Mouse (Mus musculus): ENCODE results near the gene Maff. TPM values are rescaled to one million over a fixed set of nuclear protein-coding genes. Genes with fewer than 3 reads are reported as not detected.

The Maff gene
- polyA plus RNA-seq, 2 experiments from 2014 or later = 1.3 to 1.9 TPM

DNA sequence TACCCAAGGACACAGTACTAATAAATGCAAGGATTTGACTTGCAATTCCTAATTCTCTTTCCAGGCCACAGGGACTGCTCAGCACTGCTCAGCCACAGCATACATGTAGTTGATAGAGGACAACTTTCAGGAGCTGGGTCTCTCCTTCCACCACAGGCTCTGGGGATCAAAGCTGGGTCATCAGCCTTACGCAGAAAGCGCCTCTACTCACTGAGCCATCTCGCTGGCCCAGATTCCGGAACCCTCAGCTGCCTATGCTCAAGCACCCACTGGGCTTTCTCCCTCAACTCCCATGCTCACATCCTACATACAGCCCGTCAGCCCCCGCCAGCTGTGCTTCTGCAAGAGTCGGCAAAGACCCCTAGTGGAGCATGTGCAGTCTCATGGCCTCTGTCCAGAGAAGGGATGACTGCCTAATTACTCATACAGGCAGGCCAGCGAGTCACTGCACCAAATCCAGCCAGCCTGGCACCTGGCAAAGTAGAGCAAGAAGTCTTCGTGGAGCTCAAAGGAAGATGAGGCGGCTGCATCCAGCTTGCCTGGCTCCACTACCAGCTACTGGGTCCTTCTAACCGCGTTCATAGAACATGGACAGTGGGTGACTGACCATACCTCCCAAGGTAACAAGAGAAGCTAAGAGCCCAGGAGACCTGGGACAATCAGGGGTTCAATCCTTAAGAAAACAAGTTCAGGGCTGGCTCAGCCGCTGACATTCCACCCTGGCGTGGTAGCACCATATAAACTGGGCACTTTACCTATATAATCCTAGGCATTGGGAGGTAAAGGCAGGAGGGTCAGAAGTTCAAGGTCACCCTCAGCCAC is 53.0 kb downstream of the Maff start:
- no peak for ATAC-seq

DNA sequence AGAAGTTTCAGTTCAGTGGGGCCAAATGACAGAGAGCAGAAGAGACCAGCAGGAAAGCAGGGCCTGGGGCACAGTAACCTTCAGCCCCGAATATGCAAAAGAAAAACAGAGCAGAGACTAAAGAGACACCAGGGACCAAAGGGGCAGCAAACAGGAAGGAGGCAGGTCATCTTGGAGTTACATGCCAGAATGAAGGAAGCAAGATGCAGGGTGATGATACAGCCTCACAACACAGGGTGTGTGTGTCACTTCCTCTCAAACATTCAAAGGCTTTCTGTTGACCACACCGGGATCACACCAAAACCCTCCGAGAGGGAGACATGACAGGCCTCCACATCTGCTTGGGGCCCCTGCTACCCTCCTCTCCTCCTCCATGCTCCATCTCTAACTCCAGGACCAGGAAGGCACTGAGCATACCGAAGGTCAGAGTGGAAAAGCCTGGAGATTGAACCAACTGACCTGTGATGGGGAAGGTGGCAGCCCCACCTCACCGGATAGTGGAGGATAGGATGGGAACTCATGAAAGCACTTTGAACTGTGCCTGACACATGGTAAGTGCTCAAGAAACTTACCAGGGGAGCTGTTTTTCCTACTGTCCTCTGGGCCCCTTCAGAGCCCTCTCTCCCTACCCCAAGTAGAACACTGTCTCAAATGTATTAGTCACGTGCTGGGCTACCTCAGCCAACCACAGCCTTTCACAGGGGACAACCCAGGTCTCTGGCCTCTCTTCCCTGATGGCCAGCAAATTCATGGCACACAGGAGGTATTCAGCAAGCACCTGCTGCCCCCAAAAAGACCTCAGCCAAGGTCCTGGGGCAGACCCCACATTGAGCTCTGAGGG is 53.9 kb downstream of the Maff start:
- no peak for ATAC-seq

DNA sequence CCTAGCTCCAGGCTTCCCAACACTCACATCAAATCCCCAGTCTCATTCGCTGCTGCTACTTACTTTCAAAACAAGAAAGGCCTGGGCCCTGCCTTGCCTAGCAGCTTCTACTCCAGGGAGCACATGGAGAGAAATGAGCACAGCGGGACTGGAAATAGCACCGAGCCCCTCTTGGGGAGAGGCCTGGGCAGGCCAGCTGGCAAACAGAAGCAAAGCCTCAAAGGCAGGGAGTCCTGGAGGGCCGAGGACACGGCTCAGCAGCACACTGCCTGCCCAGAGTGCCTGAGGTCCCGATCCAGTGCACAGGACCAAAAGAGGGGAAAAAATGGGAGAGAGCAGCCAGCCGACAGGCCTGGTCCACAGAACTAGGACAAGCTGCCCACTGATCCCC is 54.5 kb downstream of the Maff start:
- ATAC-seq = no peak

DNA sequence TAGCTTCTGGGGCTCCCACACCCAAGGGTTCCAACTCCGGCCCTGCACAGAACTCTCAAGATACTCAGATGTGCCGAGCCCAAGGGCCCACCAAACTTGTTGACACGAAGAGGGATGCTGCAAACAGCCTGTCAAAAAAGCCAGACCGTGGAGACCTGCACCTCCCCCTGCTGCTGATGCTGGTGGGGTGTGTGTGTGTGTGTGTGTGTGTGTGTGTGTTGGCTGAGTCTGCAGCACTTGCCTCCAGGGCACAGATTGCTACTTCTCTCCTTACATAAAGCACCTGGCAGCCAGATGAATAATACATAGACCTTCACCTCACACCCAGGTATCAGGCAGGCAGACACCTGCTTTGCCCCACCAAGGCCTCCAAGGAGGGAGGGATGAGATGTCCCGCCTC is 55.8 kb downstream of the Maff start:
- ATAC-seq = no peak

GRCm38 (mm10) chr15:79402836-79403762 is 56.7 kb downstream of the Maff start, which contains the start of gene Tmem184b:
Tmem184b (minus strand) TSS chr15:79403569.
- peak; percentile 85 for ATAC-seq

- no peak for ATAC-seq
Observed at GRCm38 (mm10) chr15:79403763-79404210, 57.4 kb downstream of the Maff start.

DNA sequence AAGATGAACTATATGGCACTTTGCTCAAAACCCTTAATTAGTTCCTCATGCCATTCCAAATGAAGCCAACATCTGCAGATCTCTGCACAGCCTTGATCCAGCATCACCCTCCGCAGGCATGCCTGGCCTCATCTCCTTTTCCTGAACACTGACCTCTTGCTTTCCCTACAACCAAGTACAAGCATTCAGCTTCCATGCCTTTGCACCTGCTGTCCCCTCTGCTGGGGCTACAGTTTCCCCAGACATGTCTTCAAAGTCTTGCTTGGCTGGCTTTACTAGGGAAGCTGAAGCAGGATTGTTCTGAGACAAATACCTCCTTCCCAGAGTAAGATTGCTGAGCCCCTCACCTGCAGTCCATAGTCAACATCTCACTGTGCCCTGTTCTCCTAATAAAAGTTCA is 57.9 kb downstream of the Maff start:
- no peak for ATAC-seq

DNA sequence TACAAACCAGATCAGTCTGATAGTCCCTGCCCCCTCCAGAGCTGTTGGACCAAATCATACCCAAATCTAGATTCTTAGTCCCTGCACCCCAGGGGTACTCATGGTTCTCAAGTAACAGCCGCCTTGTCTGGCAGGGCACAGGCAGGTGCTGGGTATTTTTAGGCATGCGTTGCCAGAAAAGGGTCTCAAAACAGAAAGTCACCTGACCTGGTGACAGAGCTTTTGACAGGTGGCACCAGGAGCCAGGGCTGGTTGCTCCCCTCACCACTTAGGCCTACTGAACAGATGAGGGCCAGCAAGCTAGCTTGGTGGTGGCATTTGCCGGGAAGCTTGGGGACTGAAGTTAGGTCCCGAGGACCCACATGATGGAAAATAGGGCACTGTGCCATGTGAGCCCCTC is 60.1 kb downstream of the Maff start:
- no peak for ATAC-seq

Other genes with a start within 250 kb of the Maff start
- gene Micall1, start 237.7 kb upstream of the Maff start, polyA plus RNA-seq (2017; shearing (Covaris generic)) = 10 to 100 TPM; 11.8 to 22.1 TPM
- gene Polr2f, start 205.6 kb upstream of the Maff start, polyA plus RNA-seq (2017; shearing (Covaris generic)) = 100 to 1,000 TPM in 1 of 2 experiments, 10 to 100 TPM in 1; 92.3 to 119 TPM
- 10 to 100 TPM in 1 of 2 experiments, 1 to 10 TPM in 1; 4.1 to 10.1 TPM for gene 1700088E04Rik, start 205.4 kb upstream of the Maff start, polyA plus RNA-seq (2017; shearing (Covaris generic))
- not detected for gene Sox10, start 181.4 kb upstream of the Maff start, polyA plus RNA-seq (2017; shearing (Covaris generic))
- gene Pick1, start 117.4 kb upstream of the Maff start, polyA plus RNA-seq (2017; shearing (Covaris generic)) = 10 to 100 TPM in 1 of 2 experiments, 1 to 10 TPM in 1; 6.0 to 10.5 TPM
- under 1 TPM in 1 of 2 experiments, not detected in 1; 0.52 TPM for gene Gm49486, start 117.2 kb upstream of the Maff start, polyA plus RNA-seq (2017; shearing (Covaris generic))
- gene Slc16a8, start 91.9 kb upstream of the Maff start, polyA plus RNA-seq (2017; shearing (Covaris generic)) = not detected
- gene Baiap2l2, start 61.1 kb upstream of the Maff start, polyA plus RNA-seq (2017; shearing (Covaris generic)) = not detected
- 10 to 100 TPM; 12.1 to 19.9 TPM for gene Pla2g6, start 18.2 kb upstream of the Maff start, polyA plus RNA-seq (2017; shearing (Covaris generic))
- gene Tmem184b, start 56.9 kb downstream of the Maff start, polyA plus RNA-seq (2017; shearing (Covaris generic)) = 10 to 100 TPM in 1 of 2 experiments, 1 to 10 TPM in 1; 9.6 to 12.5 TPM
- gene Csnk1e, start 108.9 kb downstream of the Maff start, polyA plus RNA-seq (2017; shearing (Covaris generic)) = 1 to 10 TPM; 3.1 to 6.2 TPM
- not detected for gene Kcnj4, start 158.6 kb downstream of the Maff start, polyA plus RNA-seq (2017; shearing (Covaris generic))
- not detected for gene Kdelr3, start 169.8 kb downstream of the Maff start, polyA plus RNA-seq (2017; shearing (Covaris generic))
- gene Ddx17, start 200.1 kb downstream of the Maff start, polyA plus RNA-seq (2017; shearing (Covaris generic)) = 10 to 100 TPM; 28.9 to 39.9 TPM

Data from CD4-positive, CD25-positive, alpha-beta regulatory T cell, adult 4 months (primary cell).